Mouse (Mus musculus) lung, adult 2 months (tissue): Measurements from ENCODE around the gene Hist1h3e.

Source experiments
- CTCF ChIP-seq: fragments of 200-500 bp; IDR thresholded peaks from 2 replicates; pipeline ENCODE4 v1.5.1; 2011; ENCODE audit warnings: mild to moderate bottlenecking, low read length, control low read depth; ENCODE audit not compliant: insufficient read depth
- POLR2A ChIP-seq: fragments of 200-500 bp; IDR thresholded peaks from 2 replicates; pipeline ENCODE4 v1.6.1; 2011; ENCODE audit warnings: low read depth, mild to moderate bottlenecking, control low read depth, low read length, borderline replicate concordance; ENCODE audit errors: extremely low read depth

GRCm38 (mm10) chr13:23597957-23598356, 35.8 kb upstream of the Hist1h3e start:
- TF ChIP-seq CTCF (peak; percentile 66), POLR2A (no peak)
